Mouse (Mus musculus): ENCODE data around the gene Irf2bp1. TPM values are rescaled to one million over a fixed set of nuclear protein-coding genes. Genes with fewer than 3 reads are reported as not detected.
A peak's percentile ranks its signal among the peaks of the same experiment; 100 is the strongest.

The Irf2bp1 gene
- polyA plus RNA-seq, 1 experiment from 2014 or later, result 25.9 TPM

GRCm38 (mm10) chr7:18991660-18992293, 12.1 kb upstream of the Irf2bp1 start:
- H3K4me1 ChIP-seq (ENCODE audit: control insufficient read depth, insufficient read depth, low read length), result peaks cover 8% of the 10 kb centered on the region; the same call in 1 of the 2 replicates
- peak overlapping the region; percentile 87 for H3K4me2 ChIP-seq (ENCODE audit: low read length)
- WGBS, result under 1% methylated on average over 50 of the region's 59 CpGs
- no peak overlapping the region for H3K27ac ChIP-seq (ENCODE audit: low read depth, low read length)
- H3K27me3 ChIP-seq (replicated peaks; ENCODE audit: control insufficient read depth, insufficient read depth, low read length), result 0 out of 2 replicates have a peak, but pooled peaks cover 6% of the 10 kb centered on the region
- no peaks in the 10 kb centered on the region for H3K9me3 ChIP-seq (replicated peaks; ENCODE audit: control insufficient read depth, low read length)
- DNase-seq (ENCODE audit: low spot score) (peak; percentile 35), ATAC-seq (no peak)
- peak overlapping the region; percentile 52 for H3K4me3 ChIP-seq (ENCODE audit: low read depth, low read length)
- H3K9ac ChIP-seq (ENCODE audit: low read length), result peak overlapping the region; percentile 69
- H3K36me3 ChIP-seq (ENCODE audit: control insufficient read depth, insufficient read depth, low read length), result no peaks in the 10 kb centered on the region

GRCm38 (mm10) chr7:18992294-18992675, 11.6 kb upstream of the Irf2bp1 start:
- ATAC-seq, result no peak
- peak overlapping the region; percentile 87 for H3K4me2 ChIP-seq (ENCODE audit: low read length)
- H3K4me3 ChIP-seq (ENCODE audit: low read depth, low read length), result peak overlapping the region; percentile 52
- no peaks in the 10 kb centered on the region for H3K9me3 ChIP-seq (replicated peaks; ENCODE audit: control insufficient read depth, low read length)
- DNase-seq (ENCODE audit: low spot score), result peak; percentile 27
- peak overlapping the region; percentile 69 for H3K9ac ChIP-seq (ENCODE audit: low read length)
- 0 out of 2 replicates have a peak, but pooled peaks cover 6% of the 10 kb centered on the region for H3K27me3 ChIP-seq (replicated peaks; ENCODE audit: control insufficient read depth, insufficient read depth, low read length)
- no peak overlapping the region for H3K27ac ChIP-seq (ENCODE audit: low read depth, low read length)
- 2% methylated on average over 30 of the region's 31 CpGs for WGBS
- H3K4me1 ChIP-seq (ENCODE audit: control insufficient read depth, insufficient read depth, low read length), result peaks cover 8% of the 10 kb centered on the region; the same call in 1 of the 2 replicates
- no peaks in the 10 kb centered on the region for H3K36me3 ChIP-seq (ENCODE audit: control insufficient read depth, insufficient read depth, low read length)

- H3K9me3 ChIP-seq (replicated peaks; ENCODE audit: control insufficient read depth, low read length), result no peaks in the 10 kb centered on the region
- peak overlapping the region; percentile 52; the same call in 1 of the 2 replicates for H3K4me3 ChIP-seq (ENCODE audit: low read depth, low read length)
- DNase-seq (ENCODE audit: low spot score), result no peak
- H3K9ac ChIP-seq (ENCODE audit: low read length), result no peak overlapping the region
- H3K27me3 ChIP-seq (replicated peaks; ENCODE audit: control insufficient read depth, insufficient read depth, low read length), result 0 out of 2 replicates have a peak, but pooled peaks cover 6% of the 10 kb centered on the region
- no peak for ATAC-seq
- peak overlapping the region; percentile 87 for H3K4me2 ChIP-seq (ENCODE audit: low read length)
- WGBS, result 91% methylated on average over 5 of the region's 5 CpGs
- peaks cover 8% of the 10 kb centered on the region; the same call in 1 of the 2 replicates for H3K4me1 ChIP-seq (ENCODE audit: control insufficient read depth, insufficient read depth, low read length)
- H3K36me3 ChIP-seq (ENCODE audit: control insufficient read depth, insufficient read depth, low read length), result no peaks in the 10 kb centered on the region
- no peak overlapping the region for H3K27ac ChIP-seq (ENCODE audit: low read depth, low read length)
Observed at GRCm38 (mm10) chr7:18993036-18993435, 10.8 kb upstream of the Irf2bp1 start.

- no peak for ATAC-seq
- no peaks in the 10 kb centered on the region for H3K36me3 ChIP-seq (ENCODE audit: control insufficient read depth, insufficient read depth, low read length)
- no peaks in the 10 kb centered on the region for H3K4me1 ChIP-seq (ENCODE audit: control insufficient read depth, insufficient read depth, low read length)
- no peaks in the 10 kb centered on the region for H3K9me3 ChIP-seq (replicated peaks; ENCODE audit: control insufficient read depth, low read length)
- H3K27ac ChIP-seq (ENCODE audit: low read depth, low read length), result no peak overlapping the region
- no peak overlapping the region for H3K4me2 ChIP-seq (ENCODE audit: low read length)
- no peaks in the 10 kb centered on the region for H3K27me3 ChIP-seq (replicated peaks; ENCODE audit: control insufficient read depth, insufficient read depth, low read length)
- DNase-seq (ENCODE audit: low spot score), result peak; percentile 36
- H3K9ac ChIP-seq (ENCODE audit: low read length), result peak overlapping the region; percentile 13; the same call in 1 of the 2 replicates
- WGBS, result 30% methylated on average over 9 of the region's 9 CpGs
- no peak overlapping the region for H3K4me3 ChIP-seq (ENCODE audit: low read depth, low read length)
Observed at GRCm38 (mm10) chr7:18998835-18999234, 5.0 kb upstream of the Irf2bp1 start.

GRCm38 (mm10) chr7:19000421-19000820, 3.4 kb upstream of the Irf2bp1 start:
- peak overlapping the region; percentile 5; the same call in 1 of the 2 replicates for H3K4me3 ChIP-seq (ENCODE audit: low read depth, low read length)
- peak overlapping the region; percentile 43; the same call in 1 of the 2 replicates for H3K9ac ChIP-seq (ENCODE audit: low read length)
- DNase-seq (ENCODE audit: low spot score) (no peak), ATAC-seq (no peak)
- no peaks in the 10 kb centered on the region for H3K27me3 ChIP-seq (replicated peaks; ENCODE audit: control insufficient read depth, insufficient read depth, low read length)
- no peaks in the 10 kb centered on the region for H3K9me3 ChIP-seq (replicated peaks; ENCODE audit: control insufficient read depth, low read length)
- peaks cover 9% of the 10 kb centered on the region for H3K4me1 ChIP-seq (ENCODE audit: control insufficient read depth, insufficient read depth, low read length)
- 69% methylated on average over 10 of the region's 10 CpGs for WGBS
- H3K27ac ChIP-seq (ENCODE audit: low read depth, low read length), result no peak overlapping the region
- peaks cover 7% of the 10 kb centered on the region for H3K36me3 ChIP-seq (ENCODE audit: control insufficient read depth, insufficient read depth, low read length)
- H3K4me2 ChIP-seq (ENCODE audit: low read length), result peak overlapping the region; percentile 21; the same call in 1 of the 2 replicates

GRCm38 (mm10) chr7:19001066-19001806, 2.6 kb upstream of the Irf2bp1 start:
- no peak overlapping the region for H3K27ac ChIP-seq (ENCODE audit: low read depth, low read length)
- ATAC-seq (no peak), DNase-seq (ENCODE audit: low spot score) (no peak)
- H3K9ac ChIP-seq (ENCODE audit: low read length), result peak overlapping the region; percentile 43; the same call in 1 of the 2 replicates
- 44% methylated on average over 18 of the region's 18 CpGs for WGBS
- H3K4me3 ChIP-seq (ENCODE audit: low read depth, low read length), result peak overlapping the region; percentile 5; the same call in 1 of the 2 replicates
- H3K9me3 ChIP-seq (replicated peaks; ENCODE audit: control insufficient read depth, low read length), result no peaks in the 10 kb centered on the region
- peaks cover 11% of the 10 kb centered on the region for H3K4me1 ChIP-seq (ENCODE audit: control insufficient read depth, insufficient read depth, low read length)
- peaks cover 15% of the 10 kb centered on the region for H3K36me3 ChIP-seq (ENCODE audit: control insufficient read depth, insufficient read depth, low read length)
- no peaks in the 10 kb centered on the region for H3K27me3 ChIP-seq (replicated peaks; ENCODE audit: control insufficient read depth, insufficient read depth, low read length)
- peak overlapping the region; percentile 21; the same call in 1 of the 2 replicates for H3K4me2 ChIP-seq (ENCODE audit: low read length)

- DNase-seq (ENCODE audit: low spot score), result no peak
- H3K27me3 ChIP-seq (replicated peaks; ENCODE audit: control insufficient read depth, insufficient read depth, low read length), result no peaks in the 10 kb centered on the region
- H3K4me3 ChIP-seq (ENCODE audit: low read depth, low read length), result no peak overlapping the region
- H3K9ac ChIP-seq (ENCODE audit: low read length), result 0 out of 2 replicates have a peak overlapping the region, but pooled peaks have one; percentile 77
- peaks cover 17% of the 10 kb centered on the region for H3K36me3 ChIP-seq (ENCODE audit: control insufficient read depth, insufficient read depth, low read length)
- H3K27ac ChIP-seq (ENCODE audit: low read depth, low read length), result no peak overlapping the region
- no peak for ATAC-seq
- H3K4me2 ChIP-seq (ENCODE audit: low read length), result no peak overlapping the region
- 83% methylated on average over 3 of the region's 3 CpGs for WGBS
- peaks cover 12% of the 10 kb centered on the region for H3K4me1 ChIP-seq (ENCODE audit: control insufficient read depth, insufficient read depth, low read length)
- H3K9me3 ChIP-seq (replicated peaks; ENCODE audit: control insufficient read depth, low read length), result no peaks in the 10 kb centered on the region
Observed at GRCm38 (mm10) chr7:19001807-19002085, 2.1 kb upstream of the Irf2bp1 start.

- H3K9ac ChIP-seq (ENCODE audit: low read length), result peak overlapping the region; percentile 77
- no peaks in the 10 kb centered on the region for H3K9me3 ChIP-seq (replicated peaks; ENCODE audit: control insufficient read depth, low read length)
- whole genome bisulfite sequencing, result 48% methylated on average over 4 of the region's 4 CpGs
- DNase-seq (ENCODE audit: low spot score) (no peak), ATAC-seq (no peak)
- H3K27ac ChIP-seq (ENCODE audit: low read depth, low read length), result peak overlapping the region; percentile 54; the same call in 1 of the 2 replicates
- peak overlapping the region; percentile 69 for H3K4me2 ChIP-seq (ENCODE audit: low read length)
- H3K4me1 ChIP-seq (ENCODE audit: control insufficient read depth, insufficient read depth, low read length), result peaks cover 14% of the 10 kb centered on the region
- H3K27me3 ChIP-seq (replicated peaks; ENCODE audit: control insufficient read depth, insufficient read depth, low read length), result no peaks in the 10 kb centered on the region
- H3K4me3 ChIP-seq (ENCODE audit: low read depth, low read length), result peak overlapping the region; percentile 37
- H3K36me3 ChIP-seq (ENCODE audit: control insufficient read depth, insufficient read depth, low read length), result peaks cover 21% of the 10 kb centered on the region
Observed at GRCm38 (mm10) chr7:19002115-19002514, 1.7 kb upstream of the Irf2bp1 start.
